Mouse (Mus musculus): ENCODE results near the gene Ubiad1. TPM values are rescaled to one million over a fixed set of nuclear protein-coding genes. Genes with fewer than 3 reads are reported as not detected.

The Ubiad1 gene
- total and polyA plus RNA-seq, 3 experiments = 16.3 to 42.1 (median 16.8) TPM

- H3K27me3 ChIP-seq (ENCODE audit: insufficient read depth, low read length) = no peaks in the 10 kb centered on the region
- H3K4me1 ChIP-seq (ENCODE audit: insufficient read depth, low read depth, low read length) = no peaks in the 10 kb centered on the region
- DNase-seq (ENCODE audit: low spot score) (no peak), ATAC-seq (ENCODE audit: extremely low read depth, insufficient number of reproducible peaks, low FRiP score, poor library complexity, severe bottlenecking) (no peak)
- H3K4me3 ChIP-seq (ENCODE audit: low read depth, low read length) = no peak overlapping the region
- peaks cover 97% of the 10 kb centered on the region for H3K36me3 ChIP-seq (replicated peaks)
- no peaks in the 10 kb centered on the region for H3K9me3 ChIP-seq (replicated peaks)
- TF ChIP-seq GATA1 (IDR thresholded peaks at IDR 0.05; ENCODE audit: borderline replicate concordance, low read length) (no peak), TAL1 (conservative IDR thresholded peaks at IDR 0.05; ENCODE audit: low read depth, low read length) (no peak)
Measured at GRCm38 (mm10) chr4:148466511-148467079, 22.0 kb upstream of the Ubiad1 start.

- Histone ChIP-seq H3K36me3 (replicated peaks) (peaks cover 94% of the 10 kb centered on the region), H3K4me3 (ENCODE audit: low read depth, low read length) (peak overlapping the region; percentile 27; the same call in 1 of the 2 replicates), H3K4me1 (ENCODE audit: insufficient read depth, low read depth, low read length) (no peaks in the 10 kb centered on the region), H3K9me3 (replicated peaks) (no peaks in the 10 kb centered on the region), H3K27me3 (ENCODE audit: insufficient read depth, low read length) (no peaks in the 10 kb centered on the region)
- TF ChIP-seq TAL1 (conservative IDR thresholded peaks at IDR 0.05; ENCODE audit: low read depth, low read length) (no peak), GATA2 (IDR thresholded peaks at IDR 0.05; ENCODE audit: borderline replicate concordance, low read depth, low read length) (no peak), POLR2AphosphoS5 (IDR thresholded peaks at IDR 0.05; ENCODE audit: insufficient replicate concordance, low read depth, low read length) (no peak), GATA1 (IDR thresholded peaks at IDR 0.05; ENCODE audit: borderline replicate concordance, low read length) (no peak), CTCF (IDR thresholded peaks at IDR 0.05; ENCODE audit: low read depth, low read length) (no peak)
- DNase-seq (ENCODE audit: low spot score) = no peak
- no peak for ATAC-seq (ENCODE audit: extremely low read depth, insufficient number of reproducible peaks, low FRiP score, poor library complexity, severe bottlenecking)
Measured at GRCm38 (mm10) chr4:148464869-148465268, 20.3 kb upstream of the Ubiad1 start.

GRCm38 (mm10) chr4:148464301-148464700 lies 19.7 kb upstream of the Ubiad1 start:
- ATAC-seq (ENCODE audit: extremely low read depth, insufficient number of reproducible peaks, low FRiP score, poor library complexity, severe bottlenecking) (no peak), DNase-seq (ENCODE audit: low spot score) (no peak)
- Histone ChIP-seq H3K4me3 (ENCODE audit: low read depth, low read length) (no peak overlapping the region), H3K9me3 (replicated peaks) (no peaks in the 10 kb centered on the region), H3K27me3 (ENCODE audit: insufficient read depth, low read length) (no peaks in the 10 kb centered on the region), H3K4me1 (ENCODE audit: insufficient read depth, low read depth, low read length) (no peaks in the 10 kb centered on the region), H3K36me3 (replicated peaks) (peaks cover 94% of the 10 kb centered on the region)
- no peak for TF ChIP-seq POLR2AphosphoS5 (IDR thresholded peaks at IDR 0.05; ENCODE audit: insufficient replicate concordance, low read depth, low read length)
- TF ChIP-seq GATA2 (IDR thresholded peaks at IDR 0.05; ENCODE audit: borderline replicate concordance, low read depth, low read length) = no peak

GRCm38 (mm10) chr4:148463208-148463960 lies 18.8 kb upstream of the Ubiad1 start:
- Histone ChIP-seq H3K9me3 (replicated peaks) (no peaks in the 10 kb centered on the region), H3K4me3 (ENCODE audit: low read depth, low read length) (no peak overlapping the region), H3K27me3 (ENCODE audit: insufficient read depth, low read length) (no peaks in the 10 kb centered on the region), H3K4me1 (ENCODE audit: insufficient read depth, low read depth, low read length) (no peaks in the 10 kb centered on the region), H3K36me3 (replicated peaks) (peaks cover 94% of the 10 kb centered on the region)
- ATAC-seq (ENCODE audit: extremely low read depth, insufficient number of reproducible peaks, low FRiP score, poor library complexity, severe bottlenecking) (no peak; the same call in 1 of the 2 replicates), DNase-seq (ENCODE audit: low spot score) (peak; percentile 25)
- TF ChIP-seq CTCF (IDR thresholded peaks at IDR 0.05; ENCODE audit: low read depth, low read length) (0 out of 2 replicates have a peak, but pooled peaks have one; percentile 13), GATA2 (IDR thresholded peaks at IDR 0.05; ENCODE audit: borderline replicate concordance, low read depth, low read length) (no peak), TAL1 (conservative IDR thresholded peaks at IDR 0.05; ENCODE audit: low read depth, low read length) (no peak), GATA1 (IDR thresholded peaks at IDR 0.05; ENCODE audit: borderline replicate concordance, low read length) (no peak), POLR2AphosphoS5 (IDR thresholded peaks at IDR 0.05; ENCODE audit: insufficient replicate concordance, low read depth, low read length) (no peak)

- no peak for ATAC-seq (ENCODE audit: extremely low read depth, insufficient number of reproducible peaks, low FRiP score, poor library complexity, severe bottlenecking)
Measured at GRCm38 (mm10) chr4:148462717-148463116, 18.1 kb upstream of the Ubiad1 start.

GRCm38 (mm10) chr4:148461772-148462171 lies 17.2 kb upstream of the Ubiad1 start:
- ATAC-seq (ENCODE audit: extremely low read depth, insufficient number of reproducible peaks, low FRiP score, poor library complexity, severe bottlenecking) (no peak), DNase-seq (ENCODE audit: low spot score) (no peak)
- Histone ChIP-seq H3K4me3 (ENCODE audit: low read depth, low read length) (no peak overlapping the region), H3K36me3 (replicated peaks) (peaks cover 96% of the 10 kb centered on the region), H3K4me1 (ENCODE audit: insufficient read depth, low read depth, low read length) (no peaks in the 10 kb centered on the region), H3K9me3 (replicated peaks) (no peaks in the 10 kb centered on the region), H3K27me3 (ENCODE audit: insufficient read depth, low read length) (no peaks in the 10 kb centered on the region)
- no peak for TF ChIP-seq CTCF (IDR thresholded peaks at IDR 0.05; ENCODE audit: low read depth, low read length)
- TF ChIP-seq TAL1 (conservative IDR thresholded peaks at IDR 0.05; ENCODE audit: low read depth, low read length) = no peak
- TF ChIP-seq GATA2 (IDR thresholded peaks at IDR 0.05; ENCODE audit: borderline replicate concordance, low read depth, low read length) = no peak
- no peak for TF ChIP-seq GATA1 (IDR thresholded peaks at IDR 0.05; ENCODE audit: borderline replicate concordance, low read length)
- no peak for TF ChIP-seq POLR2AphosphoS5 (IDR thresholded peaks at IDR 0.05; ENCODE audit: insufficient replicate concordance, low read depth, low read length)

More at GRCm38 (mm10) chr4:148462717-148463116, 18.1 kb upstream of the Ubiad1 start:
- Histone ChIP-seq H3K36me3 (replicated peaks) (peaks cover 94% of the 10 kb centered on the region), H3K9me3 (replicated peaks) (no peaks in the 10 kb centered on the region), H3K27me3 (ENCODE audit: insufficient read depth, low read length) (no peaks in the 10 kb centered on the region), H3K4me1 (ENCODE audit: insufficient read depth, low read depth, low read length) (no peaks in the 10 kb centered on the region), H3K4me3 (ENCODE audit: low read depth, low read length) (no peak overlapping the region)
- no peak for DNase-seq (ENCODE audit: low spot score)
- no peak for TF ChIP-seq POLR2AphosphoS5 (IDR thresholded peaks at IDR 0.05; ENCODE audit: insufficient replicate concordance, low read depth, low read length)
- TF ChIP-seq GATA1 (IDR thresholded peaks at IDR 0.05; ENCODE audit: borderline replicate concordance, low read length) = no peak
- TF ChIP-seq CTCF (IDR thresholded peaks at IDR 0.05; ENCODE audit: low read depth, low read length) = no peak
- no peak for TF ChIP-seq TAL1 (conservative IDR thresholded peaks at IDR 0.05; ENCODE audit: low read depth, low read length)
- TF ChIP-seq GATA2 (IDR thresholded peaks at IDR 0.05; ENCODE audit: borderline replicate concordance, low read depth, low read length) = no peak

All from G1E (cell line).